Mouse (Mus musculus): ENCODE data around the gene Gm6525. TPM values are rescaled to one million over a fixed set of nuclear protein-coding genes. Genes with fewer than 3 reads are reported as not detected.

Gene Gm6525
- polyA plus RNA-seq (2015; fragmentation: Nextera tagmentation; extraction: Ambion mirVana): 0.79 and 1.6 TPM in 2 replicates

- WGBS: 64% methylated on average over 11 of the region's 11 CpGs
- no peaks in the 10 kb centered on the region for H3K9me3 ChIP-seq
- H3K27ac ChIP-seq: no peak within 1 kb of the TSS
- no peak within 1 kb of the TSS for H3K4me2 ChIP-seq
- no peak for ATAC-seq (ENCODE audit: insufficient number of reproducible peaks, low FRiP score, low TSS enrichment, low read depth)
- peaks cover 9% of the 10 kb centered on the region; the same call in 1 of the 2 replicates for H3K36me3 ChIP-seq
- no peak within 1 kb of the TSS for H3K4me3 ChIP-seq
- no peaks in the 10 kb centered on the region for H3K27me3 ChIP-seq
- H3K4me1 ChIP-seq: no peaks in the 10 kb centered on the region
- no peak within 1 kb of the TSS for H3K9ac ChIP-seq
Observed at GRCm38 (mm10) chr3:84173581-84174154, at the start of gene Gm6525. Gene Gm6525 (plus strand): TSS chr3:84174104.

GRCm38 (mm10) chr3:84125704-84126289 lies 48.1 kb upstream of the Gm6525 start:
- H3K9me3 ChIP-seq: no peaks in the 10 kb centered on the region
- H3K4me1 ChIP-seq: peaks cover 8% of the 10 kb centered on the region
- no peak overlapping the region for H3K27ac ChIP-seq
- H3K9ac ChIP-seq: no peak overlapping the region
- WGBS: 80% methylated on average over 6 of the region's 6 CpGs
- no peaks in the 10 kb centered on the region for H3K36me3 ChIP-seq
- no peaks in the 10 kb centered on the region for H3K27me3 ChIP-seq
- no peak for ATAC-seq (ENCODE audit: insufficient number of reproducible peaks, low FRiP score, low TSS enrichment, low read depth)
- no peak overlapping the region for H3K4me2 ChIP-seq
- no peak overlapping the region for H3K4me3 ChIP-seq

GRCm38 (mm10) chr3:84126721-84127120 lies 47.2 kb upstream of the Gm6525 start:
- H3K9me3 ChIP-seq: no peaks in the 10 kb centered on the region
- H3K36me3 ChIP-seq: no peaks in the 10 kb centered on the region
- WGBS: 86% methylated on average over 3 of the region's 3 CpGs
- no peak overlapping the region for H3K9ac ChIP-seq
- no peak overlapping the region for H3K4me3 ChIP-seq
- H3K27ac ChIP-seq: no peak overlapping the region
- no peak overlapping the region for H3K4me2 ChIP-seq
- no peaks in the 10 kb centered on the region for H3K27me3 ChIP-seq
- ATAC-seq (ENCODE audit: insufficient number of reproducible peaks, low FRiP score, low TSS enrichment, low read depth): no peak
- peaks cover 8% of the 10 kb centered on the region for H3K4me1 ChIP-seq

- Histone ChIP-seq H3K4me1 (peaks cover 8% of the 10 kb centered on the region), H3K27ac (no peak overlapping the region), H3K4me2 (no peak overlapping the region), H3K36me3 (no peaks in the 10 kb centered on the region), H3K4me3 (no peak overlapping the region), H3K9me3 (no peaks in the 10 kb centered on the region), H3K9ac (no peak overlapping the region), H3K27me3 (no peaks in the 10 kb centered on the region)
- 65% methylated on average over 2 of the region's 2 CpGs for WGBS
- no peak for ATAC-seq (ENCODE audit: insufficient number of reproducible peaks, low FRiP score, low TSS enrichment, low read depth)
Observed at GRCm38 (mm10) chr3:84127431-84127830, 46.5 kb upstream of the Gm6525 start.

GRCm38 (mm10) chr3:84128871-84129870 lies 44.7 kb upstream of the Gm6525 start:
- Histone ChIP-seq H3K4me1 (peaks cover 8% of the 10 kb centered on the region), H3K27me3 (no peaks in the 10 kb centered on the region), H3K9ac (no peak overlapping the region), H3K36me3 (no peaks in the 10 kb centered on the region), H3K9me3 (no peaks in the 10 kb centered on the region), H3K4me3 (no peak overlapping the region), H3K27ac (no peak overlapping the region), H3K4me2 (no peak overlapping the region)
- WGBS: 26% methylated on average over 11 of the region's 11 CpGs
- no peak for ATAC-seq (ENCODE audit: insufficient number of reproducible peaks, low FRiP score, low TSS enrichment, low read depth)

- 33% methylated on average over 5 of the region's 5 CpGs for WGBS
- H3K27ac ChIP-seq: no peak overlapping the region
- H3K36me3 ChIP-seq: no peaks in the 10 kb centered on the region
- H3K9ac ChIP-seq: no peak overlapping the region
- no peak for ATAC-seq (ENCODE audit: insufficient number of reproducible peaks, low FRiP score, low TSS enrichment, low read depth)
- H3K4me1 ChIP-seq: peaks cover 14% of the 10 kb centered on the region
- H3K27me3 ChIP-seq: no peaks in the 10 kb centered on the region
- no peaks in the 10 kb centered on the region for H3K9me3 ChIP-seq
- no peak overlapping the region for H3K4me3 ChIP-seq
- no peak overlapping the region for H3K4me2 ChIP-seq
Observed at GRCm38 (mm10) chr3:84130776-84131175, 43.1 kb upstream of the Gm6525 start.

- Histone ChIP-seq H3K4me2 (no peak overlapping the region), H3K27me3 (no peaks in the 10 kb centered on the region), H3K36me3 (no peaks in the 10 kb centered on the region), H3K4me1 (peaks cover 15% of the 10 kb centered on the region), H3K4me3 (no peak overlapping the region), H3K9ac (no peak overlapping the region), H3K9me3 (no peaks in the 10 kb centered on the region), H3K27ac (no peak overlapping the region)
- no peak for ATAC-seq (ENCODE audit: insufficient number of reproducible peaks, low FRiP score, low TSS enrichment, low read depth)
- WGBS: 81% methylated on average over 3 of the region's 3 CpGs
Observed at GRCm38 (mm10) chr3:84131369-84131768, 42.5 kb upstream of the Gm6525 start.

- Histone ChIP-seq H3K36me3 (no peaks in the 10 kb centered on the region), H3K4me1 (peaks cover 6% of the 10 kb centered on the region; the same call in 1 of the 2 replicates), H3K4me3 (no peak overlapping the region), H3K4me2 (no peak overlapping the region), H3K9me3 (no peaks in the 10 kb centered on the region), H3K9ac (no peak overlapping the region), H3K27me3 (no peaks in the 10 kb centered on the region), H3K27ac (no peak overlapping the region)
- ATAC-seq (ENCODE audit: insufficient number of reproducible peaks, low FRiP score, low TSS enrichment, low read depth): no peak
- WGBS: 39% methylated on average over 9 of the region's 9 CpGs
Observed at GRCm38 (mm10) chr3:84135387-84135786, 38.5 kb upstream of the Gm6525 start.

GRCm38 (mm10) chr3:84135933-84136332 lies 38.0 kb upstream of the Gm6525 start:
- no peak overlapping the region for H3K4me2 ChIP-seq
- H3K36me3 ChIP-seq: no peaks in the 10 kb centered on the region
- no peak overlapping the region for H3K27ac ChIP-seq
- WGBS: 55% methylated on average over 6 of the region's 6 CpGs
- no peak for ATAC-seq (ENCODE audit: insufficient number of reproducible peaks, low FRiP score, low TSS enrichment, low read depth)
- H3K4me3 ChIP-seq: no peak overlapping the region
- no peaks in the 10 kb centered on the region for H3K9me3 ChIP-seq
- H3K9ac ChIP-seq: no peak overlapping the region
- peaks cover 6% of the 10 kb centered on the region; the same call in 1 of the 2 replicates for H3K4me1 ChIP-seq
- H3K27me3 ChIP-seq: no peaks in the 10 kb centered on the region

- no peaks in the 10 kb centered on the region for H3K27me3 ChIP-seq
- H3K9me3 ChIP-seq: no peaks in the 10 kb centered on the region
- H3K36me3 ChIP-seq: no peaks in the 10 kb centered on the region
- peaks cover 9% of the 10 kb centered on the region; the same call in 1 of the 2 replicates for H3K4me1 ChIP-seq
- ATAC-seq (ENCODE audit: insufficient number of reproducible peaks, low FRiP score, low TSS enrichment, low read depth): no peak
- H3K4me2 ChIP-seq: no peak overlapping the region
- 69% methylated on average over 7 of the region's 7 CpGs for whole genome bisulfite sequencing
- no peak overlapping the region for H3K4me3 ChIP-seq
- no peak overlapping the region for H3K9ac ChIP-seq
- no peak overlapping the region for H3K27ac ChIP-seq
Observed at GRCm38 (mm10) chr3:84136509-84136908, 37.4 kb upstream of the Gm6525 start.

- H3K4me2 ChIP-seq: no peak overlapping the region
- no peaks in the 10 kb centered on the region for H3K27me3 ChIP-seq
- H3K4me3 ChIP-seq: no peak overlapping the region
- WGBS: 25% methylated on average over 7 of the region's 7 CpGs
- no peak overlapping the region for H3K9ac ChIP-seq
- ATAC-seq (ENCODE audit: insufficient number of reproducible peaks, low FRiP score, low TSS enrichment, low read depth): no peak
- H3K4me1 ChIP-seq: peaks cover 3% of the 10 kb centered on the region; the same call in 1 of the 2 replicates
- no peak overlapping the region for H3K27ac ChIP-seq
- no peaks in the 10 kb centered on the region for H3K36me3 ChIP-seq
- no peaks in the 10 kb centered on the region for H3K9me3 ChIP-seq
Observed at GRCm38 (mm10) chr3:84140947-84141346, 33.0 kb upstream of the Gm6525 start.

GRCm38 (mm10) chr3:84149831-84150230 lies 24.1 kb upstream of the Gm6525 start:
- WGBS: 97% methylated on average over 3 of the region's 3 CpGs

More at GRCm38 (mm10) chr3:84149831-84150230, 24.1 kb upstream of the Gm6525 start:
- Histone ChIP-seq H3K9ac (no peak overlapping the region), H3K36me3 (no peaks in the 10 kb centered on the region), H3K9me3 (no peaks in the 10 kb centered on the region), H3K4me2 (no peak overlapping the region), H3K4me1 (peaks cover 7% of the 10 kb centered on the region; the same call in 1 of the 2 replicates), H3K27me3 (no peaks in the 10 kb centered on the region), H3K4me3 (no peak overlapping the region), H3K27ac (no peak overlapping the region)
- ATAC-seq (ENCODE audit: insufficient number of reproducible peaks, low FRiP score, low TSS enrichment, low read depth): no peak

Data from limb, embryonic 15.5 days (tissue).